In genomic region chr2:136113374-136113773, GRCm38 (mm10) we compare ENCODE assay signal across 26 mouse cellular contexts.
DNase-seq lines count a peak whose midpoint lies in the region; ATAC-seq lines count a peak whose summit lies in the region.
"Had no signal": no experiment of that assay in that cellular context is flagged by ENCODE, and none has a peak within 500 bp of the region (broad histone marks: within the 10 kb centered on the region; RNA-seq: fewer than 3 reads in every experiment).

No protein-coding gene starts in this region.

- H3K27ac ChIP-seq in hindbrain, embryonic 15.5 days (replicated peaks) = peak overlapping the region; percentile 46; the same call in 1 of the 2 replicates
- no peak overlapping the region for H3K27ac ChIP-seq in hindbrain, embryonic 10.5 days
- peak overlapping the region; percentile 69 for H3K27ac ChIP-seq in neural tube, embryonic 14.5 days (ENCODE audit: low read depth, low read length)
- H3K27ac ChIP-seq: embryonic facial prominence, embryonic 13.5 days; forebrain, embryonic 10.5 days; forebrain, embryonic 15.5 days; heart, embryonic 13.5 days; liver, embryonic 12.5 days; macrophage; stomach, postnatal 0 days had no signal

- no peaks in the 10 kb centered on the region for H3K36me3 ChIP-seq in hindbrain, embryonic 15.5 days
- no peaks in the 10 kb centered on the region for H3K36me3 ChIP-seq in hindbrain, embryonic 10.5 days
- H3K36me3 ChIP-seq in neural tube, embryonic 14.5 days (ENCODE audit: control insufficient read depth, insufficient read depth, low read length) = no peaks in the 10 kb centered on the region
- H3K36me3 ChIP-seq: embryonic facial prominence, embryonic 13.5 days; forebrain, embryonic 10.5 days; forebrain, embryonic 15.5 days; heart, embryonic 13.5 days; liver, embryonic 12.5 days had no signal

- no peaks in the 10 kb centered on the region for H3K9me3 ChIP-seq in hindbrain, embryonic 15.5 days
- H3K9me3 ChIP-seq in hindbrain, embryonic 10.5 days = no peaks in the 10 kb centered on the region
- no peaks in the 10 kb centered on the region for H3K9me3 ChIP-seq in neural tube, embryonic 14.5 days (ENCODE audit: control insufficient read depth, low read length)
- H3K9me3 ChIP-seq: embryonic facial prominence, embryonic 13.5 days; forebrain, embryonic 10.5 days; forebrain, embryonic 15.5 days; heart, embryonic 13.5 days; liver, embryonic 12.5 days had no signal

- H3K4me2 ChIP-seq in hindbrain, embryonic 15.5 days = no peak overlapping the region
- H3K4me2 ChIP-seq in neural tube, embryonic 14.5 days (ENCODE audit: low read depth, low read length) = no peak overlapping the region
- H3K4me2 ChIP-seq: embryonic facial prominence, embryonic 13.5 days; forebrain, embryonic 15.5 days; heart, embryonic 13.5 days; liver, embryonic 12.5 days had no signal

- no peak for ATAC-seq in hindbrain, embryonic 15.5 days (ENCODE audit: low FRiP score, low read depth)
- no peak for ATAC-seq in neural tube, embryonic 14.5 days (ENCODE audit: low read depth)
- ATAC-seq in megakaryocyte-erythroid progenitor cell, adult 5-6 weeks (replicated peaks; ENCODE audit: low FRiP score, low TSS enrichment, poor library complexity, severe bottlenecking) = no peak
- ATAC-seq: CD4-positive, CD25-positive, alpha-beta regulatory T cell, adult 4 months; forebrain, embryonic 15.5 days; intestine, embryonic 16.5 days; liver, embryonic 12.5 days; liver, postnatal 0 days had no signal

- no peak overlapping the region for H3K4me3 ChIP-seq in hindbrain, embryonic 15.5 days
- no peak overlapping the region for H3K4me3 ChIP-seq in hindbrain, embryonic 10.5 days
- H3K4me3 ChIP-seq in neural tube, embryonic 14.5 days (ENCODE audit: low read depth, low read length) = no peak overlapping the region
- H3K4me3 ChIP-seq: embryonic facial prominence, embryonic 13.5 days; forebrain, embryonic 10.5 days; forebrain, embryonic 15.5 days; heart, embryonic 13.5 days; liver, embryonic 12.5 days had no signal

- WGBS in hindbrain, embryonic 15.5 days = 55% methylated on average over 6 of the region's 6 CpGs
- WGBS in hindbrain, embryonic 10.5 days = 79% methylated on average over 6 of the region's 6 CpGs
- WGBS in neural tube, embryonic 14.5 days = 55% methylated on average over 6 of the region's 6 CpGs

- no peak overlapping the region for H3K9ac ChIP-seq in hindbrain, embryonic 15.5 days
- H3K9ac ChIP-seq in neural tube, embryonic 14.5 days (replicated peaks; ENCODE audit: low read depth, low read length) = no peak overlapping the region
- H3K9ac ChIP-seq: embryonic facial prominence, embryonic 13.5 days; forebrain, embryonic 15.5 days; heart, embryonic 13.5 days; liver, embryonic 12.5 days; liver, postnatal 0 days had no signal

- no peaks in the 10 kb centered on the region for H3K27me3 ChIP-seq in hindbrain, embryonic 15.5 days
- no peaks in the 10 kb centered on the region for H3K27me3 ChIP-seq in hindbrain, embryonic 10.5 days (ENCODE audit: insufficient read depth, poor library complexity, severe bottlenecking)
- no peaks in the 10 kb centered on the region for H3K27me3 ChIP-seq in neural tube, embryonic 14.5 days (ENCODE audit: control insufficient read depth, insufficient read depth, low read length)
- H3K27me3 ChIP-seq: forebrain, embryonic 15.5 days; heart, embryonic 13.5 days; liver, embryonic 12.5 days had no signal

- no peak for DNase-seq in hindbrain, embryonic 10.5 days (ENCODE audit: low spot score)
- peak; percentile 23 to 66 for DNase-seq in left cerebral cortex, postnatal 14 days (ENCODE audit: low spot score in 2 of 2)
- DNase-seq in left cerebral cortex, postnatal 10 days (ENCODE audit: extremely low spot score in 1 of 2, low spot score in 2 of 2) = no peak
- DNase-seq in brain, adult 2 months (ENCODE audit: low read depth, low spot score) = peak; percentile 80
- DNase-seq: adrenal gland, postnatal 14 days; cerebellum, adult 18-20 months; cerebellum, postnatal 10 days; heart, postnatal 10 days; kidney, adult 8-10 months; kidney, postnatal 10 days; liver, postnatal 0 days; midbrain, embryonic 14.5 days; thymus, adult 2 months; thymus, postnatal 36 days had no signal

- H3K4me1 ChIP-seq in hindbrain, embryonic 15.5 days (replicated peaks) = peaks cover 33% of the 10 kb centered on the region
- peaks cover 17% of the 10 kb centered on the region for H3K4me1 ChIP-seq in hindbrain, embryonic 10.5 days (replicated peaks)
- H3K4me1 ChIP-seq in neural tube, embryonic 14.5 days (ENCODE audit: control insufficient read depth, insufficient read depth, low read length) = peaks cover 21% of the 10 kb centered on the region
- H3K4me1 ChIP-seq: heart, embryonic 13.5 days; liver, embryonic 12.5 days had no signal

- intact Hi-C loops in left cerebral cortex, postnatal 14 days (cut with DNase I) = no loop called here
- intact Hi-C loops in left cerebral cortex, postnatal 10 days (cut with DNase I) = loop anchor here (10.0 kb wide), 1 partner anchor 139 kb away; no protein-coding TSS in a partner anchor

Comparison
In these comparisons a context has a peak if more than half of its experiments do, and no peak if none do; other contexts are left out.
1. DNase-seq: peak in left cerebral cortex, postnatal 14 days (2 of 2) and brain, adult 2 months (single experiment); none in hindbrain, embryonic 10.5 days (single experiment) and left cerebral cortex, postnatal 10 days (0 of 2).